Mouse (Mus musculus): ENCODE measurements around the gene Rgl1. TPM values are rescaled to one million over a fixed set of nuclear protein-coding genes. Genes with fewer than 3 reads are reported as not detected.

Gene Rgl1
- polyA plus RNA-seq, 2 experiments = 5.4 to 8.6 TPM

DNA sequence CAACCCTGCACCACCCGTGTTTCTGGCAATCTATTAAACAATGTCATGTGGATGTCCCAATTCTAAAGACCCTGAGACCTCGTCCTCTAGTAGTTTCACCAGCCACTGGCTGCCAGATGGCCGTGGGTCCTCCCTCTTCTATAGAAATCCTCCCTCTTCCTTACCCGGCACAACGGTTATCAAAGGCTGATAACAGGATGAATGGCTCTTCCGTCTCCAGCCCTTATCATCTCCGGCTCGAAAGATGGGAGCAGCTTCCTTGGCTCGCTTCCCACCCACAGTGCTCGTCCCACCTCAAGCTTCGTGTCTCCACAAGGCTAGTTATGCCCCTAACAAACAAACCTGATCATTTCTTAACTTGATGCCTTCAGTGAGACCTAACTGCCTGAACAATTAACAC, 242.9 kb downstream of the Rgl1 start:
- H3K4me2 ChIP-seq (ENCODE audit: low read depth) = no peak overlapping the region
- no peak overlapping the region for H3K4me3 ChIP-seq (ENCODE audit: insufficient read depth in 1 of 2, low read depth in 2 of 2, low read length in 2 of 2)
- no peak overlapping the region for H3K27ac ChIP-seq
- DNase-seq (ENCODE audit: low read depth in 3 of 3, low spot score in 3 of 3) (no peak), ATAC-seq (ENCODE audit: insufficient read depth) (no peak)
- H3K36me3 ChIP-seq (replicated peaks; ENCODE audit: control insufficient read depth, insufficient read depth, low read depth) = no peaks in the 10 kb centered on the region
- H3K27me3 ChIP-seq (ENCODE audit: control insufficient read depth, insufficient read depth, low read length) = no peaks in the 10 kb centered on the region
- 53% methylated on average over 11 of the region's 11 CpGs for WGBS (ENCODE audit: insufficient replicate concordance)
- H3K9ac ChIP-seq (replicated peaks) = no peak overlapping the region
- no peaks in the 10 kb centered on the region for H3K9me3 ChIP-seq (ENCODE audit: control insufficient read depth, low read length)
- TF ChIP-seq CTCF (IDR thresholded peaks at IDR 0.05; ENCODE audit: low read depth) (no peak), EP300 (IDR thresholded peaks at IDR 0.05; ENCODE audit: low read depth) (no peak)
- no peaks in the 10 kb centered on the region for H3K4me1 ChIP-seq (replicated peaks; ENCODE audit: control insufficient read depth in 2 of 2, insufficient read depth in 2 of 2, low read length in 1 of 2)

DNA sequence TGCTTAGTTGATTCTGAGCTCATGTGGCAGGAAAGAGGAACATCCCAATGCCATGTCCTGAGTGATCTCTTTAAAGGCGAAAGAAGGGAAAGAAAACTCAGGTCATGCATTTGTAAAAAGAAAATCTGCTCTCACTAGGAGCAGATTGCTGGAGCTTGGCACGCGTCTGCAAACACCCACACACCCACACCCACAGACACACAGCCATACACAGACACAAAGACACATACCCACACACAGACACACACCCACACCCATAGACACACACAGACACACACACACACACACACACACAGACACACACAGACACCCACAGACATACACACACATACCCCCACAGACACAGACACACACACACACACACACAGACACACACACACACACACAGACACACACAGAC, 243.9 kb downstream of the Rgl1 start:
- Histone ChIP-seq H3K27me3 (ENCODE audit: control insufficient read depth, insufficient read depth, low read length) (no peaks in the 10 kb centered on the region), H3K27ac (no peak overlapping the region), H3K4me1 (replicated peaks; ENCODE audit: control insufficient read depth in 2 of 2, insufficient read depth in 2 of 2, low read length in 1 of 2) (no peaks in the 10 kb centered on the region), H3K9ac (replicated peaks) (no peak overlapping the region), H3K9me3 (ENCODE audit: control insufficient read depth, low read length) (no peaks in the 10 kb centered on the region), H3K4me3 (ENCODE audit: insufficient read depth in 1 of 2, low read depth in 2 of 2, low read length in 2 of 2) (no peak overlapping the region), H3K4me2 (ENCODE audit: low read depth) (no peak overlapping the region), H3K36me3 (replicated peaks; ENCODE audit: control insufficient read depth, insufficient read depth, low read depth) (no peaks in the 10 kb centered on the region)
- ATAC-seq (ENCODE audit: insufficient read depth) (no peak), DNase-seq (ENCODE audit: low read depth in 3 of 3, low spot score in 3 of 3) (no peak)
- TF ChIP-seq CTCF (IDR thresholded peaks at IDR 0.05; ENCODE audit: low read depth) (no peak), EP300 (IDR thresholded peaks at IDR 0.05; ENCODE audit: low read depth) (no peak)
- WGBS (ENCODE audit: insufficient replicate concordance) = 78% methylated on average over 3 of the region's 3 CpGs

GRCm38 (mm10) chr1:152520798-152521575, 245.2 kb downstream of the Rgl1 start:
- WGBS (ENCODE audit: insufficient replicate concordance) = 65% methylated on average over 16 of the region's 16 CpGs
- Histone ChIP-seq H3K4me3 (ENCODE audit: insufficient read depth in 1 of 2, low read depth in 2 of 2, low read length in 2 of 2) (no peak overlapping the region), H3K27ac (no peak overlapping the region), H3K4me2 (ENCODE audit: low read depth) (no peak overlapping the region), H3K36me3 (replicated peaks; ENCODE audit: control insufficient read depth, insufficient read depth, low read depth) (no peaks in the 10 kb centered on the region), H3K27me3 (ENCODE audit: control insufficient read depth, insufficient read depth, low read length) (no peaks in the 10 kb centered on the region), H3K9me3 (ENCODE audit: control insufficient read depth, low read length) (no peaks in the 10 kb centered on the region), H3K4me1 (replicated peaks; ENCODE audit: control insufficient read depth in 2 of 2, insufficient read depth in 2 of 2, low read length in 1 of 2) (no peaks in the 10 kb centered on the region), H3K9ac (replicated peaks) (no peak overlapping the region)
- peak in 2 of 3 experiments; percentile 10 to 26 for DNase-seq (ENCODE audit: low read depth in 3 of 3, low spot score in 3 of 3)
- ATAC-seq (ENCODE audit: insufficient read depth) = no peak
- TF ChIP-seq EP300 (IDR thresholded peaks at IDR 0.05; ENCODE audit: low read depth) (no peak), CTCF (IDR thresholded peaks at IDR 0.05; ENCODE audit: low read depth) (peak; percentile 81)

DNA sequence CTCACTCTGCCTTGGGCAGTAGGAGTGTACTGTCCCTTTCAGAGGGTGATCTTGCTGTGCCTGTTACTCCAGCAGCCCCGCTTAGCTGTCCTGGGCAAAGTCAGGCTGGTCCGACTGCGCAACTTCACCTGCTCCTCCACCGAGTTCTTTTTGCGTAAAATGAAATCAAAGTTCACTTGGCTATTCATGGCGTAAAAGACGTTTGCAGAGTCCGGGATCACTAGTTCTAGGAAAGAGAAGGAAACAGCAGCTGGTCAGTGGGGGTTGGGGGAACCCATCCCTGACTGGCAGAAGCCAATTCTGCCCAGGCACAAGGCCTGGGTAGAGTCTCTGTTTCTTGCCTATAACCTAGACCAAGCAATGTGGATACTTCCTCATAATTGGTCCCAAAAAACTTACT, 247.2 kb downstream of the Rgl1 start:
- H3K9me3 ChIP-seq (ENCODE audit: control insufficient read depth, low read length) = no peaks in the 10 kb centered on the region
- no peak for TF ChIP-seq CTCF (IDR thresholded peaks at IDR 0.05; ENCODE audit: low read depth)
- no peak for TF ChIP-seq EP300 (IDR thresholded peaks at IDR 0.05; ENCODE audit: low read depth)
- no peak for DNase-seq (ENCODE audit: low read depth in 3 of 3, low spot score in 3 of 3)
- WGBS (ENCODE audit: insufficient replicate concordance) = 64% methylated on average over 8 of the region's 8 CpGs
- H3K27ac ChIP-seq = no peak overlapping the region
- H3K4me2 ChIP-seq (ENCODE audit: low read depth) = no peak overlapping the region
- ATAC-seq (ENCODE audit: insufficient read depth) = no peak
- no peak overlapping the region for H3K9ac ChIP-seq (replicated peaks)
- no peak overlapping the region for H3K4me3 ChIP-seq (ENCODE audit: insufficient read depth in 1 of 2, low read depth in 2 of 2, low read length in 2 of 2)
- no peaks in the 10 kb centered on the region for H3K4me1 ChIP-seq (replicated peaks; ENCODE audit: control insufficient read depth in 2 of 2, insufficient read depth in 2 of 2, low read length in 1 of 2)
- H3K27me3 ChIP-seq (ENCODE audit: control insufficient read depth, insufficient read depth, low read length) = no peaks in the 10 kb centered on the region
- no peaks in the 10 kb centered on the region for H3K36me3 ChIP-seq (replicated peaks; ENCODE audit: control insufficient read depth, insufficient read depth, low read depth)

GRCm38 (mm10) chr1:152517057-152517570, 249.0 kb downstream of the Rgl1 start:
- ATAC-seq (ENCODE audit: insufficient read depth) (no peak), DNase-seq (ENCODE audit: low read depth in 3 of 3, low spot score in 3 of 3) (no peak)
- Histone ChIP-seq H3K4me1 (replicated peaks; ENCODE audit: control insufficient read depth in 2 of 2, insufficient read depth in 2 of 2, low read length in 1 of 2) (no peaks in the 10 kb centered on the region), H3K27me3 (ENCODE audit: control insufficient read depth, insufficient read depth, low read length) (no peaks in the 10 kb centered on the region), H3K36me3 (replicated peaks; ENCODE audit: control insufficient read depth, insufficient read depth, low read depth) (no peaks in the 10 kb centered on the region), H3K27ac (no peak overlapping the region), H3K9me3 (ENCODE audit: control insufficient read depth, low read length) (no peaks in the 10 kb centered on the region), H3K4me2 (ENCODE audit: low read depth) (no peak overlapping the region), H3K4me3 (ENCODE audit: insufficient read depth in 1 of 2, low read depth in 2 of 2, low read length in 2 of 2) (no peak overlapping the region), H3K9ac (replicated peaks) (no peak overlapping the region)
- WGBS (ENCODE audit: insufficient replicate concordance) = 59% methylated on average over 4 of the region's 4 CpGs
- no peak for TF ChIP-seq CTCF (IDR thresholded peaks at IDR 0.05; ENCODE audit: low read depth)
